Mouse (Mus musculus) kidney, postnatal 4 days (tissue): ENCODE results near the gene Castor2.

Experiments
- DNase-seq, 2 experiments: peaks; one replicate each; pipeline ENCODE4 v3.0.0; 2021; ENCODE audit warnings: mixed read lengths in 2 of 2

The Castor2 gene

DNA sequence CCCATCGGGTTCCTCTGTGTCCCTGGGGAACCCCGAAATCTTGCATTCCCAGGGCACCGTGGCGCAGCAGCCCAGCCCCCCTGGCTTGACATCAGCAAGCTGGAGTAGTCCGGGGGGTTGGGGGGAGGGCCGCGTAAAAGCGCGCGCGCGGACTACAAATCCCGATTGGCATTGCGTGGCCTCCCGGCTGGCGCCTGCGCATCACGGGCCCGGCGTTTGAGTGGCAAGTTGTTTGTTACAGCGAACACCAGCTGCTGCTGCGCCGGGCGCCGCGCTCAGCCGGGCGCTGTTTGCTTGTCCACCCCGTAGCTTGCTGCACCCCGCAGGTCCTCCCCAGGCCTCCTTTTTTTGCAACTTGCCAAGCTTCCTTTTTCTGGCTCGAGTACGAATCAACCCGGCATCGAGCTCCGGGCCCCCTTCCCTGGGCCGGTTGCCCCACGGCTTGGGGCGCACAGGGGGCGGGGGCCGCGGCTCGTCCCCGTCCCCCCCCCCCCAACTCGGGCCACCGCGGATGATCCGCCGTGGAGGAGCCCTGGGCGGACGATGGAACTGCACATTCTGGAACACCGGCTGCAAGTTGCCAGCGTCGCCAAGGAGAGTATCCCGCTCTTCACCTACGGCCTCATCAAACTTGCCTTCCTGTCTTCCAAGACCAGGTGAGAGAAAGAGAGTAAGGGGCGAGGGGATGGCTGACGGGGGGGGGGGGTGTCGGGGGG lies at the start of gene Castor2:
TSS of gene Castor2 (plus strand) at position 216 of the 716 bp plus-strand sequence.
- peak; percentile 96 to 98 for DNase-seq

DNA sequence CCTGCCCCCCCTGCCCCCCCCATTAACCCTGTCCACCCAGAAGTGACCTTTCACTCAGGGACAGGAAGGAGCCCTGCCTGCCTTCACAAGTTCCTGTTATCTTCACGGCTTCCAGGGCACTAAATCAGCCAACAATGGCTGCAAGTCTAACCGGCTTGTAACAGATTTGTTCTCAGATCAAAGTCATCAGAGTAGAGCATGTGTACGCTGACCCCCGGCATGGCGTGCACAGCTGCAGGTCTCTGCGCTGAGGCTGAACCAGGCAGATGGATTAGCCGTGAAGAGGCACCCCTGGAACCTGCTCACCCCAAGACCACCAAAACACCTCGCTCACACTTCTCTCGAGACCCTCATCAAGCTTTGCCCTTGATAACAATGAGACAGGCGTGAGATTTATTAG lies 48.8 kb upstream of the Castor2 start:
- peak in 1 of 2 experiments; percentile 10 for DNase-seq

DNA sequence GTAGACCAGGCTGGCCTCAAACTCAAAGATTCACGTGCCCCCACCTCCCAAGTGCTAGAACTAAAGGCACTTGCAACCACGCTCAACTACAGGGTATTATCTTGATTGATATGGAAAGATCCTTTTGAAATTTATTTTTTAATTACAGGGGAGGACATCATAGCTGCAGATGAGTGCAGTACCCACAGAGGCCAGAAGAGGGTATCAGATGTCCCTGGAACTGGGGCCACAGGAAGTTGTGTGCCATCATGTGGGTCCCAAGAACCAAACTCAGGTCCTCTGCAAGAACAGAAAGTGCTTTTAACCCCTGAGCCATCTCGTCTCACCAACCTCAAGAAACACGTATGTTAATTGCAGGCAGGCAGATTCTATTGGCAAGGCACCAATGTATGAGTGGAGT lies 46.9 kb upstream of the Castor2 start:
- no peak for DNase-seq

DNA sequence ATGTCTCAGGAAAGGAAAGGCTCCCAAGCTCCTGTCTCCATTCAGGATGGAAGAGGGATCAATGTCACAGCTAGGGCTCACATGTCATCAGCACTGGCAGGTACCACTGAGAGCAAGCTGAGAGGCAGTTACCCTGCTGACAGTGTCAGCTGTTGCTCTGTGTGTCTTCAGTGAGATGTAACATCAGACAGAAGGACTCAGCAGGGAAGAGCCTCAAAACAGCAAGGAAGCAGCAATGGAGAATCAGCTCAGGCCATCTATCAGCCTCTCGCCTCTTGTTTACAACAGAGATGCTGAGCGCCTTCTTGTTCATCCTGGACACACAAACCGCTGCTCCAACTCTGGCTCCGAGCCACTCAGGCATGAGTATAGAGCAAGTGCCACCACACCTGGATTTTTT lies 45.0 kb upstream of the Castor2 start:
- no peak for DNase-seq

DNA sequence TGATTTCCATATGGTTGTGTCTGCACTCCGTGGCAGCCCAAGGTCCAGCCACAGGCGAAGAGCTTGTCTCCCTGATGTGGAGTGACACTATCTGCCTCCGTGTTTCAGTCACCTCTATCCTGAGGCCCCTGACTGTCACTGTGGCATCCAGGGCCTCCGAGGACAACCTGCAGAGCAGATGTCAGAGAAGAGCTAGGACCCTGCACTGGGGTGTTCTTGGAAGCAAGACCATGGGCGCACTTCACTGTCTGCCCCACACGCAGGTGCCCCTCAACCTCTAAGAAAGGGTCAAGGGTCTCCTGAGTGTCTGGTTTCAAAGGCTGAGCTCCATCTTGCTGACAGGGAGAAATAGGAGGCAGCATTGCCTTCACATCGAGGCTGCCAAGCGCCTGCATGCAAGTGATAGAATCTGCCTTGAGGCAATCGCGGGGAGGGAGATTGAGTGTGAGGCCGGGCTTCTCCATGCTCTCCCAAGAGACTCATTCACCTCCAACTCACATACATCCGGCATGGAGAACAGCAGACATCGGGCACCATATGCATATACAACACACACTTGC lies 40.6 kb upstream of the Castor2 start:
- DNase-seq = no peak

DNA sequence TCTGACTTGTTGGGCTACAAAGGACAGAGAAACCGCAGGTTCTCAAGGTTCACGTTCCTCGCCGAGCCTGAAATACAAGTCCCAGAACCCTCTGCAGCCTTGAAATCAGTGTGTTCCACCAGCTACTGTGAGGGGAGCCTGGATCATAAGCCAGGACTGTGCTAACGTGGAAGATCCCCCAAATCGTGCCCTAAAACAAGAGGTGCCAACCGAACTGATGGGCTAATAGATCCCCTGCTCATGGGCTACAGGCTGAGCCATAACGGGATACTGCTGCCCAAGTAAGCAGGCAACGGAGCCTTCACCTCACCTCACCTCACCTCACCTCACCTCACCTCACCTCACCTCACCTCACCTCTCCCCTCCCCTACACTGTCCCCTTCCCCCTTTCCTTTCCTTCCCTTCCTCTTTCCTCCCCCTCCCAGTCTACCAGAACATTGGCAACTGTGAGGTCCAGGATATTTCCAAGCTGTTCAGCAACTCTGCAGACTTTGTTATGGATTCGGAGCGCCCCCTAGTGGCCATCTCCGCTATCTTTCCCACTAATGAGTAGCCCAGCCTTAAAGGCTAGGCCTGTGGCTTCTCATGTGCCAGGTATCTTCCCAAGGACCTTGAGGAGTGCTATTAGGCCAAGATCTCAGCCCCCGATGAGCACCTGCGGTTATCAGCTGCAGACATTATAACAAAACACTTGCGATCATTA lies 36.0 kb upstream of the Castor2 start:
- peak; percentile 94 to 95 for DNase-seq

DNA sequence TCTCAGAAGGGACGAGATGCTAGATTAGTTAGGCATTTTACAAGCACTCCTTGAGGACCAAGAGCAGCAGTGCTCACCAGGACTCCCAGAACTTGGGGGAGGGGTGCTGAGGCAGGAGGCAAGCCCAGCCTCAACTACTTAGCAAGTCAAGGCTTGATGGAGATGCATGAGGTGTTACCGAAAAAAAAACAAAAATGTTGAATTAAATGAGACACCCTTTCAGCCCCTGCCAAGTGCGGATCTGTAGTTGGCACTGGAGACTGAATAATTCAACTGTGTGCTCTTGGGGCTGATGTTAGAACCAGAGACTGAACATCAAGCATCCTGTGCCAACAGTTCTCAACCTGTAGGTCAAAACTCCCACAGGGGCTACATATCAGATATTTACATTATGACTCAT lies 33.2 kb upstream of the Castor2 start:
- no peak for DNase-seq

DNA sequence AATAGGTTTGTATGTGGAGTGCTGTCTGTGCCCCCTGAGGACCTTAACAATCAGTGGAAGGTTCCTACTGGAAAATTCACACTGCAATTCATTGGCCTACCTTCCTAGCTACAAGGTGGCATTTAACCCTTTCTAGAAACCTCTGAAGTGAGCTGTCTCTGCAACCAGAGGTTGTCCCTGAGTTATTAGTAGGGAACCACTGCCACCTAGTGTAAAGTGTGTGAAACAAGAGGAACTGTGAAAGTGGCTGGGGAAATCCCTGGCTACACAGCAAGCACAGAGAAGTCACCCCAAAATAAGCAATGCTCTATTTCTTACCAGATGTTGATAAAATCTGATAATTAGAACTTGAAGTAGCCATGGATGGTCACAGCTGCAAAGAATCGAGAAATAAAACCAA lies 31.6 kb upstream of the Castor2 start:
- DNase-seq = no peak

DNA sequence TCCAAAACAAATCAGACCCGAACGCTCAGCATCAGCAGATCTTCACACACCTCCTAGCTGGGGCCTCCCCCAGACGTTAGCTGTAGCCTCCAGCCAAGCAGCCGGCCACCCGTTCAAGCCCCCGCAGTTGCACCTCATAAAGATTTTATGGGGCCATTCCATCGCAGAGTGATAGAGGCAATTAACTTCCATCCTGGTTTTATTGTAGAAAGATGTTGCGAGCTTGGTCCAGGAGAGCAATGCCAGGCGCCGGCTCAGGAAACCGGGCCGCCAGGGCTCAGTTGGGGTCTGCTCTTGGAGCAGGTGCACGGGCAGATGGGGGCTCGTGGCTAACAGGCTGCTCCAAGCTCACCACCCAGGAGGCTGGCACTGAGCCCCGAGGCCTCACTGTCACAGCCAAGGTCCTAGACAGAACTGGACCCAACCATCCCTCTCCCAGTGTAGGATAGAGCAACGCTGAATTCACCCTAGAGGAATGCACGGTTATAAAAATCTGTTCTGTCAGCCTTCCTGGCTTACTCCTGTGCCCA lies 25.9 kb upstream of the Castor2 start:
- DNase-seq = peak; percentile 40 to 54

DNA sequence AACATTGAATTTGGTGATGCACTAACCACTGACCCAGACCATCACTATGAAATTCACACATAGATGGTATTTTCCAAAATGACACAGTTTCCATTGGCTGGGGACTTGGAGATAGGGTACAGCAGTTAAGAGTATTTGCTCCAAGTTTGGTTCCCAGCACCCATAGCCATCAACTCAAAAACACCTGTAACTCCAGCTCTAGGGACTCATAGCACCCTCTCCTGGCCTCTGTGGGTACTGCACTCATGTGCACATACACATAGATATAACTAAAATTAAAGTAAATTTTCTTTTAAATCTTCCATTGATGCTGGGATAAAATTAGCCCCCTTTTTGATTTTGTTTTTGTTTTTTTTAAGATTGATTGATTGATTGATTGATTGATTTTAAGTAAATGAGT lies 25.1 kb upstream of the Castor2 start:
- no peak for DNase-seq

DNA sequence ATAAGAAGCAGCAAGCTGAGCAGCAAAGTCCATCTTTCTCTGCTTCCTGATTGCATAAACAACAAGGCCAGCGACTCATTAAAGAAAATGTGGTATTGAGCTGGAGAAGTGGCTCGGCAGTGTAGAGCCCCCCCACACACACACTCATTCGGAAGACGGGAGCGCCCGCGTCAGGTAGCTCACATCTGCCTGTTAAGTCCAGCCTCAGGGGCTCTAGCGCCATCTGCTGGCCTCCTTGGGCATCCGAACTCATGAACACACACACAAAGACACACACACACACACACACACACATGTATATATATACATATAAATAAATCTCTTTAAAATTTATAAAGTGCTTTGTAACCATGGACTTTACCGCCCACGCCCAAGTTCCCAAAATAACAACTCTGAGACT lies 23.3 kb upstream of the Castor2 start:
- no peak for DNase-seq

DNA sequence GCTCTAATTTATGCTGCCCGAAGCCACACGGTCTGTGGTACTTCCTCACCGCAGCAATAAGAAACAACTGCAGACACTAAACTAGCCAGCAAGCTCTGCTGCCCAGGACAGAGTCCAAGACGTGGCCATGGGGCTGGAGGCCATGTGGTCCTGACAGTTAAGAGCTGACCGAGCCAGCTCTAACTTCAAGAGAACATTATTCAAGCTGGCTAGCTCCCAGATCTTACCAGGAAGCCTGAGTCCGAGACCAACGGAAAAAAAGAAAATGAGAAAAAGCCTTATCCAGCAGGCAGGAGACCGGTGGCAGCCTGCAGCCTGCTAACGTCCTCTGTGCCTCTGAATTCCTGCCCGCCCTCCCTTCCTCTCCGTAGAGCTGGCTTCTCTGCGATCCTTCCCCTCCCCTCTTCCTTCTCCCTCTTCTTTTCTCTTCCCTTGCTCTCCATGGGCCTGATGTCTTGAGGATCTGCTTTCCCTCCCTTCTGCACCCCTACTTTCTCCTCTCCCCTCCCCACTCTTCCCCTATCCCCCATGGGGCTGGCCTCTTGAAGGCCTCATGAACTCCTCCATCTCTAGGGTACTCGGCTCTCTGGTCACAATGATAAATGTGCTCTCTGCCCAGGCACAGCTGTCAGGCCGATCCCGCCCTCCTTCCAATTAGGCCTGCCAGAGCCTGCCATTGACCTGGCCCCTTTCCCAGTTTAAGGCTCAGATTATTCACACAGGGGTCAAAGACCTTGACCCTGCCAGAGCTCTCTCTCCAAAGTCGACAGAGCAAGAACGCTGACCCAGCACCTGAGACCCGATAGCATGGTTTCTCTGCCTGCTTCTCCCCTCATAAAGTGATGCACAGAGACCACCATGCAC lies 18.6 kb upstream of the Castor2 start:
- DNase-seq = peak; percentile 40 to 71

DNA sequence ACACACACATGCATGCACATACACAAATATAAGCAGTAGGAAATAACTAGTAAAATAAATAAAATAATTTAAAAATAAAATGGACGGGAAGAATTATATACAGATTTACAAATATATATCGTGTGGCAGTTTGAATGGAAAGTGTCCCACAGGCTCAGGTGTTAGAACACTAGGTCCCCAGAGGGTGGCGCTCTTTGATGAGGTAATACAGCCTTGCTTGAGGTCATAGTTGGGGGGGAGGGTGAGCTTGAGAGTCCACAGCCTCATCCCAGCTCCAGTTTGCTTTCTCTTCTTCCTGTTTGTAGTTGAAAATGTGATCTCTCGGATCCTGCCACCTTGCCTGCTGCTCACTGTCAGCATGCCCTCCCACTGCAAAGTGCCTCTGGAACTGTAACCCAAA lies 14.3 kb upstream of the Castor2 start:
- DNase-seq = peak in 1 of 2 experiments; percentile 24

DNA sequence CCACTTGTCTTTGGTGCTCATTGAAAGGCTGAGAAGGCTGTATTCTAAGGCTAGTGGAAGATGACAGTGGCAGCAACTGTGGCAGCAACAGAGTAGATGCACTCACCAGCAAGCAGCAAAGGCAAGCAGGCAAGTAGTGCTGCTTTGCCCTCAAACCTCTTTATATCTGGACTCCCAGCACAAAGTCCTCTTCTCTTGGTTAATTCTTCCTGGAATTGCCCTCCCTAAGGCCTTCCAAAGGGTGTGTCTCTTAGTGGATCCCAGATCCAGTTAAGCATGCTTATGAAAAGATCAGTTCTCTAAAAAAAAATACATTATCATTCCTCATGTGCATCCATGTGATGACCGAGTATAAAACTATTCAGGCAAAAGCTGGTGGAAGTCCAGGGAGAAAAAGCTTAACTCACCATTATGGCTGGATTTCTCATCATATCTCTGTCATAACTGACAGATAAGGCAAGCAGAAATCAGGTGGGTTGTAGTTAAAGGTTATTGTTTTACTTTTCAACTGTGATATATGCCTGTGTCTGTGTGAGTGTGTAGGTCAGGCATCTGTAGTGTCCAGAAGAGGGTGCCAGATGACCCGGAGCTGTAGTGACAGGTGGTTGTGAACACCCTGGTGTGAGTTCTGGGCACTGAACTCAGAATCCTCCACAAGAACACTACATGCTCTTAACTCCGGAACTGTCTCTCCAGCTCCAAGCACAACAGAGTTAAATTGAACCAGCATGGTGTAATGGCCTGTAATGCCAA lies 13.4 kb upstream of the Castor2 start:
- DNase-seq = no peak

DNA sequence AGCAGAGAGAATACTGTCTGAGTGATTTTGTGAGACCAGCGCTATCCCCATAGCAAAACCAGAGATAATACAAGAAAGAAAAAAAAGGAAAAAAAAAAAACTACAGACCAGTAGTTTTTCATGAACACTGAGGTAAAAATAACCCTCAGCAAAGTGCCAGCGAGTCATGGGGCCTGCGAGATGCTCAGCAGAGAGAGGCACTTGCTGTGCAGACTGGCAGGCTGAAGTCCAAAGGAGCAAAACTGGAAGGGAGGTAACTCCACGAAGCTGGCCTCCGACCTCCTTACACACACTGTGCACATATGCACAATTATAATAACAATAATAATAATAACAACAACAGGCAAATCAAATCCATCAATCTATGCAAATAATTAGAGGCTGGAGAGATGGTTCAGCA lies 12.3 kb upstream of the Castor2 start:
- peak in 1 of 2 experiments; percentile 23 for DNase-seq

DNA sequence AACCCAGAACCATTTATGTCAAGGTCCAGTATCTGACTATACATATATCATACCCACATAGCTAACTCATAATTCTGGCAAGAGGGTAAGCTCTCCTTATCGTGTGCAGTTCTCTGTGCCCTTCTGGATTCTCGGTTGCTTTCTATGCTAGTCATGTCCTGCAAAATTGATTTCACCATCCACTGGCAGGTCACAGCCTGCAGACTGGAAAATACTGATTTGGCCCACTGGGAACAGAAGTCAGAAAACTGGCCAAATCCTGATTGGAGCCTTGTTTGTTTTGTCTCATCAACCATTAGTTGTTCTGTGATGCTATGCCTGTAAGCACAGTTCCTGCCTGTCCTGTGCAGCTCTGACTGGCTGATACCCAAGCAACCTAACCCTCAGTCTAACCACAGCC lies 3.7 kb upstream of the Castor2 start:
- DNase-seq = no peak

DNA sequence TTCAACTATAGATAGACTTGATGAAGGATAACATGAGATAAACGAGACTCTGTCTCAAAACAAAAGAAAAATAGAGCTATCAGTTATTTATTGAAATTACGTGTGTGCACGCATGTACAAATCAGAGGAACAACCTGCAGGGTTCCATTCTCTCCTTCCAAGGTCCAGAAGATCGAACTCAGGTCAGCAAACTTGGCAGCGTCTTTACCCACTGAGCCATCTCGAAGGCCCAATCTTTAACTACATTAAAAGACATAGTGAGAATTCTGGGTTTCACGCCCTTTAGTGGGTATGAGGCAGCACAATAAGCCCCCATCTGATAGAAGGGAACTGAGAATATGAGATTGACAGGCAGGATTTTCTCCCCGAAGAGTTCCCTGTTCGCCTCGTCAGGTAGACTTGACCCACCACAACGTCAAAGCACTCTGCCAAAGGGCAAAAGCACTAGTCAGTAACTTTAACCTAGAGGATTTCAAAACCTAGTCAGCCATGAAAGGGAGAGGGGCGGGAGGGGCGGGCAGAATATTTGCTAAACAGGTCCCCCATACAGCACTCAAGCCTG lies 1.1 kb upstream of the Castor2 start:
- DNase-seq = no peak

DNA sequence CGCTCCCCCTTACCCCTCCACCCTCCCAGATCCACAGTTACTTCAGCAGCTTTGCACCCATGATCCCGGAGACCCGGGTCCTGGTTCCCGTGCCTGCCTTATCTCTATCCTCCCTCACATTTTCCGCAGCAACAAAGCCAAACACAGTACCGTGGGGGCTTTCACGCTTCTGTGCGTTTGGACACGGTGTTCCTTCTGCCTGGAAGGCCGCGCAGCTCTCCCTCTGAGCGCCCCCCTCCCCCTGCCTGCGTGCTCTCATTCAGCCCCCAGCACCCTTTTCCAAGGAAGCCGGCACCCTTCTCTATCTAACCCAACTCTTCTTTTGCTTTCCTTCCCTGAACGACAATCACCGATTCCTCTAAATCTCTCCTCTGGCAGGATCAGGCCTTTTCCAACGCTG lies 535 bp upstream of the Castor2 start:
- peak; percentile 60 to 74 for DNase-seq

DNA sequence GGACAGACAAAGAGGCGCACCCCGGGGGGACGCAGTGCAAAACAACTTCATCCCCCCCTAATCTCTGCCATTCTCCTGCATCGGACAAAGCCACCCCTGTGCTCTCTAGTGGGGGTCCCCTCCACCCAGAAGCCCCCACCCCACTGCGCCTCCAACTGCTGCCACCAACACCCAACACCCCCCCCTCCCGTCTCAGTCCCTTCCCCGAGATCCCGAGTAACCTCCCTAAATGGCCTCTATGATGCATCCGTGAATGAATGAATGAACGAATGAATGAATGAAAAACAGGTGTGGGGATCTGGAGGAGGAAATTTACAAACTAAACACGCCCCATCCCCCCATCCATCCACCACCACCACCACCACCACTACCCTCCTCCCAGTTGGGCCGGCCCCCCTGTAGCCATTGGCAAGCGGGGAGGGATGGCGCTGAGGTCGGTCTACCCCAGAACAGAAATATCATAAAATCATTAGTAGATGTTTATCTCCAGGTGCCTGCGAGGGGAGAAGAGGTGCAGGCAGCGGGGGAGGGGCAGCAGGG lies 791 bp downstream of the Castor2 start:
- DNase-seq = peak; percentile 20 to 28

DNA sequence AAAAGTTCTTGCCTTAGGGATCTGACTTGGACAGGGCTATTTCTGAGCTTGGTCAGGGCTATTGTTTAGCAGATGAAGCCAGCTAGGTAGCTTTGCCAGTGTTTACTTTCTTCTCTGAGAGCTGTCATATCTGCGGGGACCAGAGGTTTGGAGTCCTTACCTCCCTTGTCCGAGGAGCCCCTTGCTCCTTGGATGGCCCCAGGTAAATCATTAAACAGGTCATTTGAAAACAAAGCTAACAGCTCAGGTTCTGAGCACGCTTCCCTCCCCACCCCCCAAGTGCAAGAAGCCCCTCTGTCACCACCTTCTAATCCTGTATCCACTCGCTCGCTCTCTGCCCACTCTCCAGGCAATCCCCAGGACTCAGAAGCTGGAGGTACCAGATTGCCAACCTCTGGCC lies 1.8 kb downstream of the Castor2 start:
- DNase-seq = peak in 1 of 2 experiments; percentile 45

DNA sequence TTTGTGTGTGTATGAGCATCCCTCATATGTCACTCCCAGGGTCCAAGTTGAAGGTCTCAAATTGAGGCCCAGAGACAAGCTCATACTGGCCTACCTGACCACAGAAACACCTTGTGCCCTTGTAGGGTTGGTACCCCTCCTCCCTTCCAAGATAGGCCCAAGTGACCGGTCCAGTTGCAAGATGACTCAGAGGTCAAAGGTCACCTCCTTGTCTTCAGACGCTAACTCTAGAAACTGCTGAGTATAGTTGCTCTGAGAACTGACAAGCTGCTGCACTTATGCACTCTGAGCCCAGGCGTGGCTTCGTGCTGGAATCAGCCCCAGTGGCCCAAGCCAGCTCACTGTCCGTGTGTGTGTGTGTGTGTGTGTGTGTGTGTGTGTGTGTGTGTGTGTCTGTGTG lies 2.4 kb downstream of the Castor2 start:
- peak; percentile 46 to 67 for DNase-seq

DNA sequence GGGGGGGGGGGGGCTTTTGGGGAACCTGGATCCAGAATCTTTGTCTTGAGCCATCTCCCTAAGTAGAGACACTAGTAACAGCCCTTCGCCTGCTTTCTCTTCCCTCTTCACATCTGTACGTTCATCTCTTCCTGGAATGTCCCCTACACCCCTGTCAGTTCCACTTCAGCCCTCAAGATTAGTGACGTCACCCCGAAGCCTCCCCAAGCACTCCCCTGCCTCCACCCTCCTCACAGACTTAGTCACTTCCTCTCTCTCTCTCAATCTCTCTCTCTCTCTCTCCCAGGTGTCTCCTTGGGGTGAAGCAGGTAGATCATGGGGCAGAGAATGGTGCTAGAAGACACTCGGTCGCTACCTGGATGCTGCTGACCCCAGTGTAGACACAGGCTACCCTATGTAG lies 3.2 kb downstream of the Castor2 start:
- no peak for DNase-seq
